Mouse (Mus musculus): Measurements from ENCODE around the gene Nxpe5. TPM values are rescaled to one million over a fixed set of nuclear protein-coding genes. Genes with fewer than 3 reads are reported as not detected.

Nxpe5 gene
- total and polyA plus RNA-seq, 2 experiments from 2014 or later, result not detected

GRCm38 (mm10) chr5:138265712-138266111 lies 40.0 kb downstream of the Nxpe5 start:
- Histone ChIP-seq H3K4me3 (ENCODE audit: low read depth, low read length) (no peak overlapping the region), H3K27me3 (ENCODE audit: insufficient read depth, low read length) (no peaks in the 10 kb centered on the region), H3K4me2 (ENCODE audit: low read depth) (no peak overlapping the region), H3K27ac (ENCODE audit: low read depth, low read length) (no peak overlapping the region), H3K4me1 (ENCODE audit: insufficient read depth) (peaks cover 14% of the 10 kb centered on the region), H3K9ac (no peak overlapping the region), H3K36me3 (ENCODE audit: insufficient read depth) (peaks cover 16% of the 10 kb centered on the region), H3K9me3 (ENCODE audit: low read length) (no peaks in the 10 kb centered on the region)
- WGBS, result 95% methylated on average over 4 of the region's 4 CpGs
- no peak for DNase-seq
- no peak for ATAC-seq
- TF ChIP-seq CTCF (IDR thresholded peaks at IDR 0.05; ENCODE audit: low read depth), result no peak

GRCm38 (mm10) chr5:138267114-138267513 lies 41.4 kb downstream of the Nxpe5 start:
- H3K9ac ChIP-seq, result no peak overlapping the region
- TF ChIP-seq CTCF (IDR thresholded peaks at IDR 0.05; ENCODE audit: low read depth), result no peak
- no peak overlapping the region for H3K27ac ChIP-seq (ENCODE audit: low read depth, low read length)
- H3K4me2 ChIP-seq (ENCODE audit: low read depth), result no peak overlapping the region
- peaks cover 14% of the 10 kb centered on the region for H3K4me1 ChIP-seq (ENCODE audit: insufficient read depth)
- no peaks in the 10 kb centered on the region for H3K9me3 ChIP-seq (ENCODE audit: low read length)
- DNase-seq (no peak), ATAC-seq (no peak)
- no peak overlapping the region for H3K4me3 ChIP-seq (ENCODE audit: low read depth, low read length)
- WGBS, result 88% methylated on average over 3 of the region's 3 CpGs
- no peaks in the 10 kb centered on the region for H3K27me3 ChIP-seq (ENCODE audit: insufficient read depth, low read length)
- H3K36me3 ChIP-seq (ENCODE audit: insufficient read depth), result peaks cover 2% of the 10 kb centered on the region

GRCm38 (mm10) chr5:138268980-138269379 lies 43.3 kb downstream of the Nxpe5 start:
- TF ChIP-seq CTCF (IDR thresholded peaks at IDR 0.05; ENCODE audit: low read depth), result no peak
- Histone ChIP-seq H3K36me3 (ENCODE audit: insufficient read depth) (no peaks in the 10 kb centered on the region), H3K4me2 (ENCODE audit: low read depth) (no peak overlapping the region), H3K9me3 (ENCODE audit: low read length) (no peaks in the 10 kb centered on the region), H3K4me1 (ENCODE audit: insufficient read depth) (peaks cover 6% of the 10 kb centered on the region; the same call in 1 of the 2 replicates), H3K27ac (ENCODE audit: low read depth, low read length) (no peak overlapping the region), H3K9ac (no peak overlapping the region), H3K27me3 (ENCODE audit: insufficient read depth, low read length) (no peaks in the 10 kb centered on the region), H3K4me3 (ENCODE audit: low read depth, low read length) (no peak overlapping the region)
- DNase-seq, result no peak
- WGBS, result 84% methylated on average over 4 of the region's 4 CpGs
- ATAC-seq, result no peak

- ATAC-seq, result no peak
- no peaks in the 10 kb centered on the region for H3K27me3 ChIP-seq (ENCODE audit: insufficient read depth, low read length)
- H3K9me3 ChIP-seq (ENCODE audit: low read length), result no peaks in the 10 kb centered on the region
- H3K9ac ChIP-seq, result no peak overlapping the region
- DNase-seq, result no peak
- TF ChIP-seq CTCF (IDR thresholded peaks at IDR 0.05; ENCODE audit: low read depth), result no peak
- H3K4me2 ChIP-seq (ENCODE audit: low read depth), result no peak overlapping the region
- H3K27ac ChIP-seq (ENCODE audit: low read depth, low read length), result no peak overlapping the region
- 0 out of 2 replicates have a peak, but pooled peaks cover 9% of the 10 kb centered on the region for H3K4me1 ChIP-seq (ENCODE audit: insufficient read depth)
- no peak overlapping the region for H3K4me3 ChIP-seq (ENCODE audit: low read depth, low read length)
- H3K36me3 ChIP-seq (ENCODE audit: insufficient read depth), result peaks cover 4% of the 10 kb centered on the region; the same call in 1 of the 2 replicates
- 54% methylated on average over 3 of the region's 3 CpGs for WGBS
These were observed 45.5 kb downstream of the Nxpe5 start for GRCm38 (mm10) chr5:138271232-138271631.

GRCm38 (mm10) chr5:138272409-138272923 lies 46.8 kb downstream of the Nxpe5 start, which contains the start of gene Gal3st4:
Gene Gal3st4 (minus strand): TSS chr5:138272840.
- Histone ChIP-seq H3K4me2 (ENCODE audit: low read depth) (0 out of 2 replicates have a peak within 1 kb of the TSS, but pooled peaks have one; percentile 15), H3K9ac (peak within 1 kb of the TSS; percentile 10; the same call in 1 of the 2 replicates), H3K36me3 (ENCODE audit: insufficient read depth) (peaks cover 13% of the 10 kb centered on the region; the same call in 1 of the 2 replicates), H3K4me3 (ENCODE audit: low read depth, low read length) (no peak within 1 kb of the TSS), H3K4me1 (ENCODE audit: insufficient read depth) (peaks cover 19% of the 10 kb centered on the region; the same call in 1 of the 2 replicates), H3K27me3 (ENCODE audit: insufficient read depth, low read length) (no peaks in the 10 kb centered on the region), H3K27ac (ENCODE audit: low read depth, low read length) (no peak within 1 kb of the TSS), H3K9me3 (ENCODE audit: low read length) (no peaks in the 10 kb centered on the region)
- WGBS, result under 1% methylated on average over 12 of the region's 12 CpGs
- DNase-seq (peak; percentile 17), ATAC-seq (peak; percentile 24; the same call in 1 of the 2 replicates)
- TF ChIP-seq CTCF (IDR thresholded peaks at IDR 0.05; ENCODE audit: low read depth), result no peak

- Histone ChIP-seq H3K9ac (no peak overlapping the region), H3K36me3 (ENCODE audit: insufficient read depth) (peaks cover 13% of the 10 kb centered on the region; the same call in 1 of the 2 replicates), H3K4me3 (ENCODE audit: low read depth, low read length) (no peak overlapping the region), H3K27ac (ENCODE audit: low read depth, low read length) (no peak overlapping the region), H3K9me3 (ENCODE audit: low read length) (no peaks in the 10 kb centered on the region), H3K27me3 (ENCODE audit: insufficient read depth, low read length) (no peaks in the 10 kb centered on the region), H3K4me1 (ENCODE audit: insufficient read depth) (peaks cover 28% of the 10 kb centered on the region; the same call in 1 of the 2 replicates), H3K4me2 (ENCODE audit: low read depth) (no peak overlapping the region)
- ATAC-seq, result no peak
- 60% methylated on average over 8 of the region's 8 CpGs for WGBS
- no peak for DNase-seq
- TF ChIP-seq CTCF (IDR thresholded peaks at IDR 0.05; ENCODE audit: low read depth), result no peak
These were observed 48.5 kb downstream of the Nxpe5 start for GRCm38 (mm10) chr5:138274186-138274585.

GRCm38 (mm10) chr5:138275216-138276050 lies 49.7 kb downstream of the Nxpe5 start:
- Histone ChIP-seq H3K27ac (ENCODE audit: low read depth, low read length) (no peak overlapping the region), H3K36me3 (ENCODE audit: insufficient read depth) (peaks cover 13% of the 10 kb centered on the region; the same call in 1 of the 2 replicates), H3K4me3 (ENCODE audit: low read depth, low read length) (peak overlapping the region; percentile 25), H3K4me2 (ENCODE audit: low read depth) (peak overlapping the region; percentile 57), H3K27me3 (ENCODE audit: insufficient read depth, low read length) (no peaks in the 10 kb centered on the region), H3K9me3 (ENCODE audit: low read length) (no peaks in the 10 kb centered on the region), H3K9ac (peak overlapping the region; percentile 46), H3K4me1 (ENCODE audit: insufficient read depth) (peaks cover 28% of the 10 kb centered on the region; the same call in 1 of the 2 replicates)
- WGBS, result 15% methylated on average over 41 of the region's 41 CpGs
- DNase-seq (peak; percentile 40), ATAC-seq (no peak)
- TF ChIP-seq CTCF (IDR thresholded peaks at IDR 0.05; ENCODE audit: low read depth), result no peak

All from forebrain, postnatal 0 days (tissue).